Mouse (Mus musculus) olfactory bulb, adult 2 months (tissue): ENCODE data around the gene Nudcd3.

Experiments
- CTCF ChIP-seq: fragments of 200-500 bp; IDR thresholded peaks from 2 replicates; pipeline ENCODE4 v1.5.1; 2012; ENCODE audit warnings: low read depth, mild to moderate bottlenecking, low read length, moderate library complexity; ENCODE audit not compliant: insufficient read depth
- POLR2A ChIP-seq: fragments of 200-500 bp; IDR thresholded peaks from 2 replicates; pipeline ENCODE4 v1.6.1; 2012; ENCODE audit warnings: mild to moderate bottlenecking, low read depth, low read length, moderate library complexity; ENCODE audit not compliant: insufficient read depth

- no peak for TF ChIP-seq CTCF
- TF ChIP-seq POLR2A = no peak
Measured at GRCm38 (mm10) chr11:6161549-6161948, 38.7 kb downstream of the Nudcd3 start.
